Mouse (Mus musculus) heart, postnatal 0 days (tissue): Measurements from ENCODE around the gene Wnk2.

Source experiments
- CTCF ChIP-seq: IDR thresholded peaks from 2 replicates; pipeline ENCODE4 v1.5.1; 2016; ENCODE audit warnings: antibody characterized with exemption, control low read depth, low read depth
- EP300 ChIP-seq: IDR thresholded peaks from 2 replicates; pipeline ENCODE4 v1.6.1; 2016; ENCODE audit warnings: antibody characterized with exemption, low read depth

- no peak for TF ChIP-seq CTCF
- TF ChIP-seq EP300 = no peak
Observed at GRCm38 (mm10) chr13:49195651-49196050, 47.8 kb upstream of the Wnk2 start.
